Mouse (Mus musculus) right cerebral cortex, postnatal 36 days (tissue): ENCODE data around the gene Olfr1305.

Experiments used
- DNase-seq, 2 experiments: peaks; one replicate each; pipeline ENCODE4 v3.0.0; 2022; ENCODE audit warnings: low spot score in 2 of 2, mixed read lengths in 1 of 2

Gene Olfr1305

GRCm38 (mm10) chr2:111877049-111877448, at the start of gene Olfr1305:
TSS of gene Olfr1305 (minus strand) at chr2:111877149.
- DNase-seq, result no peak

GRCm38 (mm10) chr2:111916171-111916570, 39.2 kb upstream of the Olfr1305 start, which contains the start of gene Olfr1306:
TSS of gene Olfr1306 (minus strand) at chr2:111916271.
- DNase-seq, result no peak

GRCm38 (mm10) chr2:111820240-111820639, 56.7 kb downstream of the Olfr1305 start, which contains the start of gene Olfr1303:
TSS of gene Olfr1303 (minus strand) at chr2:111820340.
- no peak for DNase-seq
